Mouse (Mus musculus) forebrain, embryonic 15.5 days (tissue): ENCODE data around the gene Crygs. TPM values are rescaled to one million over a fixed set of nuclear protein-coding genes. Genes with fewer than 3 reads are reported as not detected.
A peak's percentile ranks its signal among the peaks of the same experiment; 100 is the strongest.

Experiments
- ATAC-seq: fragments of 200-750 bp; cut with Nextera tagmentation; replicated peaks from 2 replicates; pipeline ENCODE4 v1.8.0; 2017; ENCODE audit warnings: mild to moderate bottlenecking, moderate TSS enrichment, moderate library complexity
- H3K27ac ChIP-seq: fragments of 300-500 bp; sonication (generic); replicated peaks from 2 replicates; pipeline ENCODE4 v1.5.1; 2015; ENCODE audit warnings: mild to moderate bottlenecking, inconsistent platforms
- H3K27me3 ChIP-seq: fragments of 300-500 bp; sonication (generic); 2 replicates; pipeline ENCODE4 v1.6.1; 2015; ENCODE audit warnings: inconsistent platforms
- H3K36me3 ChIP-seq: fragments of 300-500 bp; sonication (generic); 2 replicates; pipeline ENCODE4 v1.6.1; 2015; ENCODE audit warnings: mild to moderate bottlenecking, inconsistent platforms
- H3K4me1 ChIP-seq: fragments of 300-500 bp; sonication (generic); 2 replicates; pipeline ENCODE4 v1.6.1; 2015; ENCODE audit warnings: inconsistent platforms
- H3K4me2 ChIP-seq: fragments of 300-500 bp; sonication (generic); replicated peaks from 2 replicates; pipeline ENCODE4 v1.6.1; 2015; ENCODE audit warnings: mild to moderate bottlenecking, inconsistent platforms
- H3K4me3 ChIP-seq: fragments of 300-500 bp; sonication (generic); 2 replicates; pipeline ENCODE4 v1.5.1; 2015; ENCODE audit warnings: mild to moderate bottlenecking, inconsistent platforms
- H3K9ac ChIP-seq: fragments of 300-500 bp; sonication (generic); replicated peaks from 2 replicates; pipeline ENCODE4 v1.6.1; 2015; ENCODE audit warnings: mild to moderate bottlenecking, inconsistent platforms
- H3K9me3 ChIP-seq: fragments of 300-500 bp; sonication (generic); 2 replicates; pipeline ENCODE4 v1.6.1; 2016; ENCODE audit warnings: inconsistent platforms
- WGBS: fragments of 180-500 bp; shearing (Covaris S2); methylation state at CpG from one replicate; pipeline ENCODE4 v1.1.7; 2015; ENCODE audit warnings: mixed read lengths; 5-methylcytosine and 5-hydroxymethylcytosine counted together
- polyA plus RNA-seq: library from polyadenylated mRNA; unstranded; fragments of >200 nt; fragmentation: Nextera tagmentation; extraction: Ambion mirVana; gene quantifications from 2 replicates; pipeline ENCODE4 v1.2.1, GENCODE M21; 2015

Gene Crygs
- polyA plus RNA-seq, 1 experiment from 2014 or later = not detected

DNA sequence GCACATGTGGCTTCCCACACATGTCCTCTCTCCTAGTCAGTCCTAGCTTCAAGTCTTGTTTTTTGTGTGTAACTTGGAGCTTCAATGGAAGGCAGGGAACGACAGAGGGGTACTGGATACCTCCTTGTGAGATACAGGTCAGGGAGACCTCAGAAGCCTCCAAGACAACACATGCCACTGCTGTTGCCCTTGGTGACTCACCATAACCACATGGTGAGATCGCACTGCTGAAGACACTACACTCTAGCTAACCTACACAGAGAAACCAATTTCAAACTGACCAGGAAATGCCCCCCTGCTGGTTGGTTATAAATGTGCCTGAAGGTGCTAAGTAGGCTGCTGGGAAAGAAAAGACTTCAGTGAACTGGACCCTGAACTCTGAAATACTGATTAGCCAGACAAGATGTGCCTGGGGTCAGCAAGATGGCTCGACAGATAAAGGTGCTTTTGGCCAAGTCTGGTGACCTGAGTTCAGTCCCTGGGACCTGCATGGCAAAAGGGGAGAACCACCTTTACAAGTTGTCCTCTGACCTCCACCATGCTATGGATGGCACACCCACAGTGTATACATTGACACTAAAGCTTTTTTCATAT is 21.7 kb upstream of the Crygs start:
- Histone ChIP-seq H3K9me3 (no peaks in the 10 kb centered on the region), H3K4me3 (no peak overlapping the region), H3K4me2 (no peak overlapping the region), H3K27ac (no peak overlapping the region), H3K4me1 (no peaks in the 10 kb centered on the region), H3K27me3 (no peaks in the 10 kb centered on the region), H3K36me3 (0 out of 2 replicates have a peak, but pooled peaks cover 4% of the 10 kb centered on the region), H3K9ac (no peak overlapping the region)
- 94% methylated on average over 3 of the region's 3 CpGs for WGBS
- ATAC-seq = no peak

GRCm38 (mm10) chr16:22820731-22821130 is 9.4 kb upstream of the Crygs start:
- no peak overlapping the region for H3K9ac ChIP-seq
- H3K4me3 ChIP-seq = no peak overlapping the region
- H3K4me1 ChIP-seq = no peaks in the 10 kb centered on the region
- no peaks in the 10 kb centered on the region for H3K27me3 ChIP-seq
- no peak overlapping the region for H3K4me2 ChIP-seq
- peak; percentile 79 for ATAC-seq
- no peak overlapping the region for H3K27ac ChIP-seq
- no peaks in the 10 kb centered on the region for H3K9me3 ChIP-seq
- peaks cover 12% of the 10 kb centered on the region; the same call in 1 of the 2 replicates for H3K36me3 ChIP-seq
- 45% methylated on average over 8 of the region's 8 CpGs for WGBS

- no peaks in the 10 kb centered on the region for H3K36me3 ChIP-seq
- no peak overlapping the region for H3K27ac ChIP-seq
- no peaks in the 10 kb centered on the region for H3K9me3 ChIP-seq
- H3K4me1 ChIP-seq = peaks cover 15% of the 10 kb centered on the region
- H3K4me3 ChIP-seq = peak overlapping the region; percentile 20; the same call in 1 of the 2 replicates
- peak overlapping the region; percentile 46 for H3K4me2 ChIP-seq
- ATAC-seq = peak; percentile 60; the same call in 1 of the 2 replicates
- peak overlapping the region; percentile 24; the same call in 1 of the 2 replicates for H3K9ac ChIP-seq
- WGBS = 13% methylated on average over 17 of the region's 17 CpGs
- H3K27me3 ChIP-seq = peaks cover 11% of the 10 kb centered on the region; the same call in 1 of the 2 replicates
Observed at GRCm38 (mm10) chr16:22807468-22808070, 3.8 kb downstream of the Crygs start.

GRCm38 (mm10) chr16:22802786-22803185 is 8.6 kb downstream of the Crygs start:
- WGBS = 31% methylated on average over 7 of the region's 7 CpGs
- peak; percentile 46; the same call in 1 of the 2 replicates for ATAC-seq
- H3K4me2 ChIP-seq = no peak overlapping the region
- H3K4me3 ChIP-seq = no peak overlapping the region
- H3K27ac ChIP-seq = peak overlapping the region; percentile 53
- no peak overlapping the region for H3K9ac ChIP-seq
- H3K36me3 ChIP-seq = no peaks in the 10 kb centered on the region
- H3K4me1 ChIP-seq = peaks cover 25% of the 10 kb centered on the region
- H3K9me3 ChIP-seq = no peaks in the 10 kb centered on the region
- peaks cover 4% of the 10 kb centered on the region; the same call in 1 of the 2 replicates for H3K27me3 ChIP-seq

- H3K4me1 ChIP-seq = peaks cover 21% of the 10 kb centered on the region
- H3K9me3 ChIP-seq = no peaks in the 10 kb centered on the region
- no peak overlapping the region for H3K4me3 ChIP-seq
- 8% methylated on average over 5 of the region's 5 CpGs for WGBS
- no peak overlapping the region for H3K9ac ChIP-seq
- no peak overlapping the region for H3K4me2 ChIP-seq
- peaks cover 2% of the 10 kb centered on the region; the same call in 1 of the 2 replicates for H3K27me3 ChIP-seq
- no peak overlapping the region for H3K27ac ChIP-seq
- ATAC-seq = no peak
- no peaks in the 10 kb centered on the region for H3K36me3 ChIP-seq
Observed at GRCm38 (mm10) chr16:22800849-22801109, 10.6 kb downstream of the Crygs start.

- Histone ChIP-seq H3K36me3 (no peaks in the 10 kb centered on the region), H3K27me3 (peaks cover 2% of the 10 kb centered on the region; the same call in 1 of the 2 replicates), H3K27ac (no peak overlapping the region), H3K4me3 (no peak overlapping the region), H3K4me1 (peaks cover 21% of the 10 kb centered on the region), H3K9ac (no peak overlapping the region), H3K4me2 (no peak overlapping the region), H3K9me3 (no peaks in the 10 kb centered on the region)
- 4% methylated on average over 6 of the region's 6 CpGs for WGBS
- peak; percentile 62 for ATAC-seq
Observed at GRCm38 (mm10) chr16:22800026-22800848, 11.1 kb downstream of the Crygs start.

DNA sequence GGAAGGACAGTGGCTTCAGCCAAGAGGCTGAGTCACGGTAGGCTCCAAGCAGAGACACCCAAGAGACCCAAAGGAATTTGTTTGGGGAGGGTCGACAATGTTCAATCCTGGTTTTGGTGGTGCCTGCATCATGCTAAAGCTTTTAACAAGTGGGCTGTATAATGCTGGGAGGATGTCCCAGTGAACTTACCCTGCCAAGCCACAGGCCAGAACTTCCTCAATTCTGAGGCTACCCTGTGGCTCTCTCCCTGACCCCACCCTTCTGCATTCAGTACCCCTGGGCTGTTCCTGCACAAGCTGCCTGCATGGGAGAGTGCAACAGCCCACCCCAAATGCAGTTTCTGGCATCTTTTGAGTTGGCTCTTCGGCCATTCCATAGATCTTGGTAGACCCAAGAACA is 12.9 kb downstream of the Crygs start:
- 86% methylated on average over 3 of the region's 3 CpGs for WGBS
- no peak for ATAC-seq
- Histone ChIP-seq H3K4me3 (no peak overlapping the region), H3K4me2 (no peak overlapping the region), H3K9ac (no peak overlapping the region), H3K27ac (no peak overlapping the region), H3K27me3 (peaks cover 2% of the 10 kb centered on the region; the same call in 1 of the 2 replicates), H3K9me3 (no peaks in the 10 kb centered on the region), H3K36me3 (no peaks in the 10 kb centered on the region), H3K4me1 (peaks cover 19% of the 10 kb centered on the region)

DNA sequence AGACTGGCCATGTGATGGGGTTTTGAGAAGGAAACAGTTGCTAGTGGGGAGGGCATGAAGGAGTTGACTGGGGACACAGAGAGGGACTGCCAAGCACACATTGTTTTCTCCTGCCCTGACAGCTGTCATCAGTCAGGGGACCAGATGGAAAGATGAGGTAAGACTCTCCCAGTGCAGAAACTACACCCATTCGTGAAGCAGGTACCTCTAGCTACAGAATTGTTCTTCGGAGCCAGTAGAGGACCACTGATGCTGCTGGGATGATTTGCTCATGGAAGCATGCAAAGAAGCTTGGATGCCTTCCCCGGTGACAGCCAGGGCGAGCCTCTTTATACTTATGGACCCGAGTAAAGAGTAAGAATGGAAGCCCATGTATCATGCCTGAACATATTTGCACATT is 13.9 kb downstream of the Crygs start:
- Histone ChIP-seq H3K9ac (no peak overlapping the region), H3K4me1 (peaks cover 9% of the 10 kb centered on the region), H3K4me2 (no peak overlapping the region), H3K27ac (no peak overlapping the region), H3K27me3 (peaks cover 2% of the 10 kb centered on the region; the same call in 1 of the 2 replicates), H3K36me3 (no peaks in the 10 kb centered on the region), H3K9me3 (no peaks in the 10 kb centered on the region), H3K4me3 (no peak overlapping the region)
- ATAC-seq = no peak
- WGBS = 78% methylated on average over 5 of the region's 5 CpGs

- Histone ChIP-seq H3K4me1 (peaks cover 8% of the 10 kb centered on the region; the same call in 1 of the 2 replicates), H3K27me3 (peaks cover 2% of the 10 kb centered on the region; the same call in 1 of the 2 replicates), H3K27ac (no peak overlapping the region), H3K4me3 (no peak overlapping the region), H3K36me3 (no peaks in the 10 kb centered on the region), H3K9ac (no peak overlapping the region), H3K9me3 (no peaks in the 10 kb centered on the region), H3K4me2 (no peak overlapping the region)
- no peak for ATAC-seq
- WGBS = 57% methylated on average over 3 of the region's 3 CpGs
Observed at GRCm38 (mm10) chr16:22795497-22795896, 15.9 kb downstream of the Crygs start.

DNA sequence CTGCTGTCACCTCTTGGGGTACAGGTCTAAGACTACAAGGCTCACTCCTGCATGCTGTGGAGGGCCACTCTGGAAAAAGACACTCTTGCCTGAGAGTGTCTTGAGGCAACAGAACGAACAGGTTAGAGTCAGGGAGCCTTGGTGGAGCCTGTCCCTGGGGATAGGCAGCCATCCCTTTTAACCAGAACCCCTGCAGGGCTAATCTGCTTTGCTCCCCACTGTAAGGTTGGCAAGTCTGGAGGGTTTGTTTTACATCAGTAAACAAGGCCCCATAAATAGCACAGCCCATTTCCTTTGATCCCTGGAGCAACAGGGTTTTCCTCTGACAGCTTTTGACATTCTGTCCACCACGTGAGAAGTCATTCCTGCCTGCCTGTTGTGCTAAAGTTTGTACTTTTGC is 20.1 kb downstream of the Crygs start:
- Histone ChIP-seq H3K4me1 (peaks cover 5% of the 10 kb centered on the region; the same call in 1 of the 2 replicates), H3K4me2 (no peak overlapping the region), H3K9ac (no peak overlapping the region), H3K36me3 (no peaks in the 10 kb centered on the region), H3K4me3 (no peak overlapping the region), H3K27me3 (no peaks in the 10 kb centered on the region), H3K9me3 (no peaks in the 10 kb centered on the region), H3K27ac (no peak overlapping the region)
- no peak for ATAC-seq
- WGBS = 5% methylated on average over 2 of the region's 2 CpGs

DNA sequence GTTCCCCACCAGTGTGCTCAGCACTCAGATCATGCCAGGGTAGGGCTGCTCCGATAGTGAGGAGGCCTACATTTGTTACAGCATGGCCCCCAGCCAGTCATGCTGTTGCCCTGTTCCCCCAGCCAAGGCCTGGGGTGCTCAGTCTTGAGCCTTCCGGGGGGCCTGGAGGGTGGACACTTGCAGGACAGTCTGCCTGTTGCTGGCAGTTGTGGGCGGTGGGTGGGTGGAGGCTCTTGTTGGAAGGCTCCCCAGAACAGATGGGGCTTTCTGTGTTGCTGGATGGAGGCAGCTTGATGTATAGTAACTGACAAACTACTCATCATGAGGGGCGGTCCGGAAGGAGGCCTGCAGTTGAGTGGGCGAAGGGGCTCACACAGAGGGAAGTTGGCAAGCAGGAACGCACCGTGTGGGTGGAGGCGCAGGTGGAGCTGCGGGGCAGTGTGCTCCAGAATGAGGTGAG is 21.4 kb downstream of the Crygs start:
- H3K9me3 ChIP-seq = no peaks in the 10 kb centered on the region
- no peak overlapping the region for H3K9ac ChIP-seq
- H3K27me3 ChIP-seq = no peaks in the 10 kb centered on the region
- 49% methylated on average over 10 of the region's 10 CpGs for WGBS
- no peak overlapping the region for H3K27ac ChIP-seq
- peak; percentile 63 for ATAC-seq
- no peak overlapping the region for H3K4me2 ChIP-seq
- peaks cover 5% of the 10 kb centered on the region; the same call in 1 of the 2 replicates for H3K4me1 ChIP-seq
- no peaks in the 10 kb centered on the region for H3K36me3 ChIP-seq
- H3K4me3 ChIP-seq = no peak overlapping the region

DNA sequence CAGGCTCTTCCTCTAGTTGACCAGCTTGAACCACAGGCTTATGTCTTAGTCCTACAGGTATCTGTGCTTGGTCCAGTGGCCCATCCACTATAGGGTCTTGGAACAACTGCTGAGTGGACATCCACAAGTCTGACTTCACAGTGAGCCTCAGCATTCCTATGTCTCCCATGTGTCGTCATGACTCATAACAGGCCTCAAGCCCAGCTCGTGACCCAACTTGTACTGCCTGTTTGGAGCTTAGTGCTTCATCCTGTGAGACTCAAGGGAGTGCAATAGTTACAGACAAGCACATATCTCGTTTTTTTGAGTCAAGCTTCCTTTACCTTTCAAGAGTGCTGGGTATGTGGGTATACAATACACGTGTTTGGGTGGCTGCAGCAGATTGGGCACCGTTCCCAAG is 28.7 kb downstream of the Crygs start:
- Histone ChIP-seq H3K4me1 (no peaks in the 10 kb centered on the region), H3K9me3 (no peaks in the 10 kb centered on the region), H3K4me3 (no peak overlapping the region), H3K4me2 (no peak overlapping the region), H3K27ac (no peak overlapping the region), H3K27me3 (no peaks in the 10 kb centered on the region), H3K36me3 (no peaks in the 10 kb centered on the region), H3K9ac (no peak overlapping the region)
- ATAC-seq = no peak
- WGBS = 82% methylated on average over 5 of the region's 5 CpGs
